Mouse (Mus musculus) midbrain, postnatal 0 days (tissue): Measurements from ENCODE around the gene Grrp1. TPM values are rescaled to one million over a fixed set of nuclear protein-coding genes. Genes with fewer than 3 reads are reported as not detected.
"Not testable (repeated sequence)": the region's sequence is repeated elsewhere in the genome, so short reads cannot be mapped to it uniquely, and the experiment has no call there.

ENCODE experiments used
- ATAC-seq: fragments of 200-750 bp; cut with Nextera tagmentation; 2 replicates; pipeline ENCODE4 v1.8.0; 2017; ENCODE audit warnings: moderate number of reproducible peaks, mild to moderate bottlenecking, moderate TSS enrichment, moderate library complexity; ENCODE audit not compliant: low FRiP score
- DNase-seq: peaks from one replicate; pipeline ENCODE4 v3.0.0-alpha.2; 2015; ENCODE audit warnings: low spot score
- H3K27ac ChIP-seq: fragments of 300-500 bp; sonication (generic); 2 replicates; pipeline ENCODE4 v1.5.1; 2014; ENCODE audit warnings: low read depth, mild to moderate bottlenecking, low read length, mixed read lengths
- H3K27me3 ChIP-seq: fragments of 300-500 bp; sonication (generic); 2 replicates; pipeline ENCODE4 v1.6.1; 2014; ENCODE audit warnings: low read length, control low read depth, mixed read lengths; ENCODE audit not compliant: insufficient read depth
- H3K36me3 ChIP-seq: fragments of 300-500 bp; sonication (generic); 2 replicates; pipeline ENCODE4 v1.6.1; 2014; ENCODE audit warnings: low read length, control low read depth, mixed read lengths; ENCODE audit not compliant: insufficient read depth
- H3K4me1 ChIP-seq: fragments of 300-500 bp; sonication (generic); 2 replicates; pipeline ENCODE4 v1.6.1; 2014; ENCODE audit warnings: mild to moderate bottlenecking, control low read depth, antibody characterized with exemption, low read length, mixed read lengths; ENCODE audit not compliant: insufficient read depth
- H3K4me2 ChIP-seq: fragments of 300-500 bp; sonication (generic); 2 replicates; pipeline ENCODE4 v1.6.1; 2014; ENCODE audit warnings: low read depth, mild to moderate bottlenecking, low read length, mixed read lengths; ENCODE audit not compliant: poor library complexity, severe bottlenecking
- H3K4me3 ChIP-seq: fragments of 300-500 bp; sonication (generic); 2 replicates; pipeline ENCODE4 v1.5.1; 2014; ENCODE audit warnings: low read depth, mild to moderate bottlenecking, low read length, moderate library complexity
- H3K9ac ChIP-seq: fragments of 300-500 bp; sonication (generic); replicated peaks from 2 replicates; pipeline ENCODE4 v1.6.1; 2014; ENCODE audit warnings: mild to moderate bottlenecking, low read length, moderate library complexity, mixed read lengths; ENCODE audit not compliant: poor library complexity, severe bottlenecking
- H3K9me3 ChIP-seq: fragments of 300-500 bp; sonication (generic); 2 replicates; pipeline ENCODE4 v1.6.1; 2016; ENCODE audit warnings: low read length, control low read depth
- CTCF ChIP-seq: IDR thresholded peaks from 2 replicates; pipeline ENCODE4 v1.5.1; 2016; ENCODE audit warnings: antibody characterized with exemption, mild to moderate bottlenecking
- WGBS: fragments of 180-500 bp; shearing (Covaris S2); extraction: QIAGEN DNeasy Blood & Tissue Kit; methylation state at CpG from one replicate; pipeline ENCODE4 v1.1.7; 2014; 5-methylcytosine and 5-hydroxymethylcytosine counted together
- polyA plus RNA-seq: library from polyadenylated mRNA; unstranded; fragments of >200 nt; fragmentation: Nextera tagmentation; extraction: Ambion mirVana; gene quantifications from 2 replicates; pipeline ENCODE4 v1.2.1, GENCODE M21; 2015
- total RNA-seq: library from RNA; depleted of rRNA; stranded (reverse); fragments of >200 nt; gene quantifications from 2 replicates; pipeline ENCODE4 v1.2.3, GENCODE M21; 2014

The Grrp1 gene
- total and polyA plus RNA-seq, 2 experiments from 2014 or later = 17.8 to 27.1 TPM

DNA sequence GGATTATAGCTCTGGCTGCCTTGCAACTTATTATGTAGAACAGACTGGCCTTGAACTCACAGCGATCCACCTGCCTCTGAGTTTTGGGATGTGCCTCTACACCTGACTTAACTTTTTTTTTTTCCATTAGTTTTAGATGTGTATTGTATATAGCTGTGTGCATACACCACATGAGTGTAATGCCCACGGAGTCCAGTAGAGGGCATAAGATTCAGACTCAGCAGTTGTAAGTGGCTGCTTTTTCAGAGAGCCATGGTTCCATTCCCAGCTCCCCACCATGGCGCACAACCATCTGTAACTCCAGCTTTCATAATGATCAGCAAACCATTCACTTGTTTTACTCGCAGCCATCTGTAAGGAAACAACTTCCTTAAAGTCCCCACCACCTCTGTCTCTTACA, 42.6 kb upstream of the Grrp1 start:
- WGBS = 92% methylated on average over 4 of the region's 4 CpGs
- H3K27me3 ChIP-seq = no peaks in the 10 kb centered on the region
- no peak overlapping the region for H3K27ac ChIP-seq
- no peak overlapping the region for H3K4me2 ChIP-seq
- H3K9ac ChIP-seq = no peak overlapping the region
- ATAC-seq (no peak), DNase-seq (no peak)
- H3K4me3 ChIP-seq = no peak overlapping the region
- H3K9me3 ChIP-seq = no peaks in the 10 kb centered on the region
- H3K4me1 ChIP-seq = no peaks in the 10 kb centered on the region
- TF ChIP-seq CTCF = peak; percentile 22; the same call in 1 of the 2 replicates
- no peaks in the 10 kb centered on the region for H3K36me3 ChIP-seq

DNA sequence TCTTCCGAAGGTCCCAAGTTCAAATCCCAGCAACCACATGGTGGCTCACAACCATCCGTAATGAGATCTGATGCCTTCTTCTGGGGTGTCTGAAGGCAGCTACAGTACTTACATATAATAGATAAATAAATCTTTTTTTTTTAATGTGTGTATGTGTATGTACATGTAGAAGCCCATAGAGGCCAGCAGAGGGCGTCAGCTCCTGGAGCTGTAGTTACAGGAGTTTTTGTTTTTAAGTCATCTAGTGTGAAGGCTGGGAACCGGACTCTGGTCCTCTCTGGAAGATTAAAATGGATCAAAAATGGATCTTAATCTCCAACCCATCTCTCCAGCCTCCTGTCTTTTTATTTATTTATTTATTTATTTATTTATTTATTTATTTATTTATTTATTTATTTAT, 42.2 kb upstream of the Grrp1 start:
- 85% methylated on average over 4 of the region's 4 CpGs for WGBS
- not testable (repeated sequence) for H3K4me1 ChIP-seq, H3K27ac ChIP-seq, H3K9me3 ChIP-seq, H3K4me2 ChIP-seq, ATAC-seq, DNase-seq, H3K4me3 ChIP-seq, H3K9ac ChIP-seq, H3K27me3 ChIP-seq, H3K36me3 ChIP-seq
- 0 out of 2 replicates have a peak, but pooled peaks have one; percentile 3 for TF ChIP-seq CTCF

DNA sequence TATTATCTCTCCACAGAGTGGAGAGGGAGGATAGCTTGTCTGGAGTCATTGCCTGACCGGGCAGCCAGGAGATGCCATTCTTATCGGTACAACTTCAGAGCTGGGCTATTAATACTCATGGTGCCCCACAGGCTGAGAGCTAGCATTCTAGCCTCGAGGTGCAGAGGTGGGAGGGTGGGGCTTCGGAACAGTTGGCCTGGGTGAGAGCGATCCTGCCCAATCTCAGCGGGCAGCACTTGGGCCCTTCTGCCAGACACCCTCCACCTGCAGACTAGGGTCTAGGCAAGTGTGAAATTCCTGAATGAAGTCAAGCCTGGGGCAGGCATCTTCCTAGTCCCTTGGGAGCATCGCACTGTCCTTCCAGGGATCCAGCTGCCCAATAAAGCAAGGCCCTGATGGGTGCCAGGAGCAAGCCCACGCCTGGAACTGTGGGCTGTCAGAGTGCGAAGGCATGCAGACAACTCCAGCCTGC, 39.8 kb upstream of the Grrp1 start:
- no peak for TF ChIP-seq CTCF
- Histone ChIP-seq H3K27ac (no peak overlapping the region), H3K27me3 (no peaks in the 10 kb centered on the region), H3K4me1 (no peaks in the 10 kb centered on the region), H3K36me3 (no peaks in the 10 kb centered on the region), H3K9me3 (no peaks in the 10 kb centered on the region), H3K4me2 (no peak overlapping the region), H3K9ac (no peak overlapping the region), H3K4me3 (no peak overlapping the region)
- DNase-seq (no peak), ATAC-seq (no peak)
- 73% methylated on average over 9 of the region's 9 CpGs for WGBS

DNA sequence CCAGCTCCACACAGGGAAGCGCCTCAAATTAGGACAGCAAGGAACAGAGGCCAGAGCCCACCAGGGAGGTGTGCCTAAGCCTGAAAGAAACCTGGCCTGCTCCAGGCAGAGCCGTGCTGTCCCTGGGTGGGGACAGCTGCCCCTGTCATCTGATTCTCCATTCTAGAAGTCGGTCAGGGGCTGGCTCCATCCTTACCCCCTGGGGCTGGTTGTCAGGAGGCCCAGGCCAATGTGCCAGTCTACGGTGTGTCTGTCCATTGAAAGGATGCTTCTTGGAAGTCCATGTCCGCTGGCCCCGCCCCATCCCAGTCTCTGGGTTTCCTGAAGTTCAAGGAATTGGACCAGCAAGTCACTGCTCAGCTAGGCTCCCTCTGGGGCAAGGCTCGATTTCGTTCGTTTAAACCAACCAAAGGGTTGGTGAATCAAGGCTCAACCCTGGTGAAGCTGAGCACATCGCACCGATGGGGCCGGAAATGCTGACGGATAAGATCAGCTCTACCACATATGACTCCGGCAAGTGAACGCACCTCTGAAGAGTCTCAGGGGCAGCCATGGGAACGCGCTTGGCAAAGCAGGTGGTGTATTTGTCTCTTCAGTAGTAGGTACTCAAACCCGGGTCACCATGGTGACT, 39.3 kb upstream of the Grrp1 start:
- no peak for DNase-seq
- no peak for ATAC-seq
- 74% methylated on average over 18 of the region's 18 CpGs for WGBS

DNA sequence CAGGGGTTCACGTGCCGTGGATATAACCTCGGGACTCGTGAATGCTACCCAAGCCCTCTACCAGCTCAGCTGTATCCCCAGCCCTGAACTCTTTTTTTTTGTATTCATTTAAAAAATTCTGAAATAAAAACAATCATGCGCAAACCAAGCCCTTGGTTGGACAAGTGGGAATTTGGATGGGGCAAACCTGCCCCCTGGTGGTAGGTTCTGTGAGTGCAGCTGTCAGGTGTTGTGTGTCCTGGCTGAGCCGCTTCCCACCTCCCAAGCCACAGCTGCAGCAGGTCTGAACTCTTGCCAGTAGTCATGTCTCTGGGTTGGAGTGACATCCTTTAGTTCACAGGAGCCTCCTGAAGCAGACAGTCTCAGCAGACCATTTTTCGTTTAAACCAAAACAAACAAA, 38.2 kb upstream of the Grrp1 start:
- no peak overlapping the region for H3K4me3 ChIP-seq
- peak; percentile 92 for TF ChIP-seq CTCF
- no peaks in the 10 kb centered on the region for H3K9me3 ChIP-seq
- H3K4me1 ChIP-seq = no peaks in the 10 kb centered on the region
- 19% methylated on average over 7 of the region's 7 CpGs for WGBS
- DNase-seq (peak; percentile 81), ATAC-seq (no peak)
- H3K27me3 ChIP-seq = no peaks in the 10 kb centered on the region
- H3K36me3 ChIP-seq = no peaks in the 10 kb centered on the region
- H3K4me2 ChIP-seq = no peak overlapping the region
- no peak overlapping the region for H3K27ac ChIP-seq
- H3K9ac ChIP-seq = no peak overlapping the region

More for the DNA sequence above, 39.3 kb upstream of the Grrp1 start:
- no peak overlapping the region for H3K27ac ChIP-seq
- no peaks in the 10 kb centered on the region for H3K9me3 ChIP-seq
- no peak overlapping the region for H3K4me3 ChIP-seq
- no peak overlapping the region for H3K4me2 ChIP-seq
- no peaks in the 10 kb centered on the region for H3K4me1 ChIP-seq
- H3K9ac ChIP-seq = no peak overlapping the region
- no peaks in the 10 kb centered on the region for H3K27me3 ChIP-seq
- H3K36me3 ChIP-seq = no peaks in the 10 kb centered on the region
- no peak for TF ChIP-seq CTCF

DNA sequence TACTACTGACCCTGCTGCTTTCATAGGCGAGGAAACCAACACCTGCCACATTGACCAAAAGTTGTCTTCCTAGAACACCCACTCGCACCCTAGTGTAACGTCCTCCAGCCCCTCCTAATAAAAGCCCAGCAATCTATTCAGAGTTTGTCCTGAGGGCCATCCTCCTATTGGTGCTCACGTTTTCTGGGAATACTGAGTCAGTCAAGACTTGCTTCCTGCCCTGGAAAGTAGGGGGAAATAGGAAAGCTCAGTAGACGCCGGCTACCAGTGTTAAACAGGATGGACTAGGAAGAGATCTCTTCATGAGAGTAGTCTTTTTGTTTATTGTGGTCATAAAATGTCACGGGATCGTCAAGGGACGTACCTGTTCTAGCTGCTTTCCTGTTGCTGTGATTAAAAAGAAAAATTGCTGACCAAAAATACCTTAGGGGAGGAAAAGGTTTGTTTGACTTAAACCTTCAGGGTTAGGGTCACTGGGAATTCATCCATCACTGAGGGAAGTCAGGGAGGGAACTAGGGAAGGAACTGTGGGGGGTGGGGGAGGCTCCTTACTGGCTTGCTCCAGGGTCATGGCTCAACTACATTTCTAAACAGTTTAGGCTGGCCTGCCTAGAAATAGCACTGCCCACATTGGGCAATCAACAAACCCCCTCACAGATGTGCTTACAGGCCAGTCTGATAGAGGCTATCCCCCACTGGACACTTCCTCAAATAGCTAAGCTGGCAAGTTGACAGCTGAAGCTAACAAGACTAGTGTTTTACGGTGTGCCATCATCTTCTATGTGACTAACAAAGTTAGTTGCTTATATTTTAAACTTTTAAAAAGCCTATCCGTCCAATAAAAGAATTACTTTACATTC, 34.7 kb upstream of the Grrp1 start:
- Histone ChIP-seq H3K9me3 (no peaks in the 10 kb centered on the region), H3K4me3 (peak overlapping the region; percentile 71), H3K27me3 (no peaks in the 10 kb centered on the region), H3K4me1 (no peaks in the 10 kb centered on the region), H3K27ac (peak overlapping the region; percentile 100), H3K9ac (peak overlapping the region; percentile 100), H3K36me3 (peaks cover 8% of the 10 kb centered on the region), H3K4me2 (peak overlapping the region; percentile 78)
- DNase-seq (no peak), ATAC-seq (no peak)
- no peak for TF ChIP-seq CTCF
- 46% methylated on average over 11 of the region's 11 CpGs for WGBS
